Mouse (Mus musculus): Measurements from ENCODE around the gene Csf2ra.
A peak's percentile ranks its signal among the peaks of the same experiment; 100 is the strongest.
"Not testable (repeated sequence)": the region's sequence is repeated elsewhere in the genome, so short reads cannot be mapped to it uniquely, and the experiment has no call there.

The Csf2ra gene

DNA sequence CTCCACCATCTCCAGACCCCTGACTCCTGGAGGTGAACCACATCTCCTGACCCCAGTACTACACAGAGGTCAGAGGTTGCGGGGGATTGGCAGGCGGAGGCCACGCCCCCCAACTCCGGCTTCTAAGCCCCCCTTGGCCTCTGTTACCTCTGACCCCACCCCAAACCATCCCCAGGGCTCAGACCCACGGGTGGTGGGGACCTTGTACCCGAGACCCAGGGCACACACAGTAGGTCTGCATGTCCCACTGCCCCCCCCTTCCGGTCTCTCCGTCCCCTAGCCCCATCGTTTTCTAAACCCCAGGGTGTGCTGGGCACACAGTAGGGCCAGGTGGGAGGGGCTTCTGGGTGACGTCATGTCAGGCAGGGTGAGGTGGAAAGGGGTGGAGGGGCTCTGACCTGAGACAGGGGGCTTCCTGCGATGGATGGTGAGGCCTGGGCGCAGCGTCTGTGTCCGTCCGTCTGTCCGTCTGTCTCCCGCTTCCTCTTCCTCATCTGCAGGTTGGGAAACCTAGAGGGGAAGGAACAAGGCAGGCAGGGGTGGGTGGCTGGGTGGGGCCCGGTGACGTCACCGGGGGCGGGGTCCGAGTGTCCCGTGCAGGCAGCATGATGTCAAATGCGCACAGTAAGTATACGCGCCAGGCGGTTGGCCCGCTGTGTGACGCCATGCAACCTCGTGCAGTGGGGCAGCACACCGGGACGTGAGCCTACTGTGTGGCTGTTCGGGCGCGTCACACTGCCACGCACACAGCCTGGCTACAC, at the start of gene Csf2ra:
Gene Csf2ra (minus strand): TSS at position 489 of the 761 bp plus-strand sequence.
- DNase-seq: peak; percentile 14 to 34

DNA sequence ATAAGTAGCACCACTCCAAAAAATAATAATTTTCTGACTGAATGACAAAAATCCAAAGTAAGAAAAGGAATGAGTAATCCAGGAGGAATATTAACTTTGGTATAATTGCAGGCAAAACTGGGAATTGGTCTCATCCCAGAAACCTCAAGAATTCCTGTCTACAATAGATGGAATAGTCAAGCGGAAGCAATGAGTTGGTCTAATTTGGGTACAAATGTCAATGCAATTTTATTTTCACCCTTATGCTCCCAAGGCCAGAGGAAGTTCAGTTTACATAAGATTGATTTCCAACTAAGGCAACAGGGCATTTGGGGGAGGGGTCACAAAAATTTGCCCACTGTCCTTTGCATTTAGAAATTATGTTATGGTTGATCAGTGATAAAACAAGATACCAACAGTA, 47.2 kb upstream of the Csf2ra start:
- no peak for DNase-seq

DNA sequence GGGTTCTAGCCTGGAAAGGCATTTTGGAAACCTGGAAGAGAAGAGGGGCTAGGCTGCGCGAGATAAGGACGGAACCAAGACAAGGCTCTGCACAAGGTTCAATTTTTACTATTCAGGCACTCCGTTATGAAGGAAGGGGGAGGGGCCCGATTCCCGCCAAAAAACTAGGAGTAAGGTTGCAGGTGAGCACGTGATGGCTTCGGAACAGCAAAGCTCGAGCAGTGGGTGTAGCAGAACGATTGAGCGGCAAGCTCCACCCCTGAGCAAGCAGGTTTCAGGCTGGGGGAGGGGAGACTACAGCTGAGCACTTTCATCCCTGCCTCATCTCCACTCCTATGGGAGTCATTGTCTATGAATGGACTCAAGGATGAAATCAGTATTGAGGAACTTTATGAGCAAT, 40.9 kb upstream of the Csf2ra start:
- DNase-seq: not testable (repeated sequence)

DNA sequence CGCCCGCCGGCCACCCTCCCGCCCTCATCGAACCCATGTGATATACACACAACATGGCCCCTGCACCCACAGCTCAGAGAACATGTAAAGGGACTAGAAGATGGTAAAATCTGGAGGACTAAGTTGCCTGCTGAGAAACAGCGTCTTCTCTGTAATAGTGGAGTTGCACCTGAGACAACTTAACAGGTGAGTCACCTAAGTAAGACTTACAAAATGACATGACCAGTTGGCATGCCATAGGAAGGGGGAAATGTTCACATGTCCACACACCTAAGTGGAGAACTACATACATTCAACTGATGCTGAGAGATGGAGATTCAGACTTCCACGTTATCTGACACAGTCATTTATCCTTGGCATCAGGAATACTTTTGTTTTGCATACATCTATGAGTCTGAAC, 38.9 kb upstream of the Csf2ra start:
- no peak for DNase-seq

DNA sequence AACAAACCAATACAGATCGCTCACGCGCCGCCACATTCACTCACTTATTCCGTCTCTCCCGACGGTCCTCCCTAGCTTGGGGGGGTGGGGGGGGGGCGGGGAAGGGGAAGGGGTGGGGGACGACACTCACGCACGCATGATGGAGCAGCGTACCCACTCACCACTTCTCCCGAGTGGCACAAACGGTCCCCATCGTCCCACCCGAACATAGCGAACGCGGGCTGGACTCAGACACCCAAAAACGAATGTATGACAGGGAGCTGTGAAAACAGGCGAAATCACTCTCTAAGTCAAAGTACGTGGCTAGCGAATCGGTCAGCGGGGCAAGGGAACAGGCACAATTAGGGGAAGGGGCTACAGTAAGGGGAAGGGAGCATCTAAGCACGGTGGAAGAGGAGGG, 38.4 kb upstream of the Csf2ra start:
- peak; percentile 48 to 55 for DNase-seq

DNA sequence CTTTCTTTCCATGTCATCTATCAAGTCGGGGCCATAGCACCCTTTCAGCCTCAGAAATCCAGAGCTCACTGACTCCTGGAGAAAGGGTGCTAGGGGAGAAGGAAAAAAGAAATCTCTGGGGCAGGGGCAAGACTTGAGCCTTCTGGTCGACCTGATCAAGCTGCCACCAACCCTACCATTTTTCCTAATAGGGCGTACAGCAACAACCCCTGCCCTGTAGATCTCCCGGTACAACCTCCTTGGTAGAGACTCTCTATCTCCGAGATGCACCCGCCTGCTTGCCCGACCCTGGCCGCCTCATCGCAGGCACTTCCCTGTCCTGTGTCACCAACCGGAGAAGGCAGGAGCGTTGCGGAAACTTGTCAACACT, 38.0 kb upstream of the Csf2ra start:
- DNase-seq: peak; percentile 53 to 64

DNA sequence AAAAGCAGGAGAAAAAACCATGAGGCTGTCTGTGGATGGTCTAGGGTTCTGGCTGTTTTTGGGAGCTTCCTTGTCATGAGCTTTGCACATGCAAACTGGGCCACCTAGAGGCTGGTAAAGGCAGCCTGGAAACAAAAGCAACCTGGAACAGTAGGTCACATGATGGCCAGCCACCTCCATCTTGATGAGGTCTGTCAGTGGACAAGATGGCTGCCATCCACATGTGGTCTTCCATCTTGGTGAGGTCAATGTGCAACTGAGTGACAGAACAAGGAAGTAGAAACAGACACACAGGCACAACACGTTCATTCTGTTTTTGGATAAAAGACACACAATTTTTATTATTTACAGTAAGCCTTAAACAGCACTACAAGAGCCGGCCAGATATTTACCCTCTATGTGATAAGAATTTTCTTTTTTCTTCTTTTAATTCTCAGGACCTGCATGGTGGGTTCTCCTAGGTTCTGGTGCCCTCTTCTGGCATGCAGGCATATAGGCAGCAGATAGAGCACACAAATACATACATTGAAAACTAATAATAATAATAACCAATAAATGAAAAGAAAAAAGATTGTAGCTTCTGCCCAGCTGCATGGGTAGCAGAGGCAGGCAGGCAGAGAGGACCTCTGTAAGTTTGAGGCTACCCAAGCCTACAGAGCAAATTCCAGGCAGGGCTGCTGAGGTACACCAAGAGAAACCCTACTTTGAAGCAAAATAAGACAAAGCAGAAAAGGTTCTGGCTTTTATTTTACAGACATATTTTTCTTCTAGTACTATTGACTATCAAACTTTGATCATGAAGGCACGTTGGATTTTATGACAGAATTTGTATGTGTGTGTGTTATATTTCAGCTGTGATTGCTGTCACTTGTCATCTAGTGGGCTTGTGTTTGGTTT, 37.4 kb upstream of the Csf2ra start:
- peak; percentile 34 to 61 for DNase-seq

DNA sequence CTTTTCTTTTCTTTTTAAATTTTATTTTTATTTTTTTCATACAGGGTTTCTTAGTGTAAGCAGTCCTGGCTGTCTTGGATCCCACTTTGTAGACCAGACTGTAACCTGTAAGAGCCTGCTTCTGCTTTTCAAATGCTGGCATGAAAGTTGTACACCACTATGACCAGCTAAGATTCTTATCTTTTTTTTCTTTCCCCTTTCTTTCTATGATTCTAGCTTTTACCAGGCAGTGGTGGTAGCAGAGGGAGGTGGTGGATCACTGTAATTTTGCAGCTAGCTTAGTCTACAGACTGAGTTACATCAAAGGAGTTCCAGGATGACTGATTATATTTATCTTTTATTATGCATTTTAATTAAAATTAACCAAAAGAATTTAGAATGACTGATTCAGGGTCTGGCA, 36.7 kb upstream of the Csf2ra start:
- no peak for DNase-seq

DNA sequence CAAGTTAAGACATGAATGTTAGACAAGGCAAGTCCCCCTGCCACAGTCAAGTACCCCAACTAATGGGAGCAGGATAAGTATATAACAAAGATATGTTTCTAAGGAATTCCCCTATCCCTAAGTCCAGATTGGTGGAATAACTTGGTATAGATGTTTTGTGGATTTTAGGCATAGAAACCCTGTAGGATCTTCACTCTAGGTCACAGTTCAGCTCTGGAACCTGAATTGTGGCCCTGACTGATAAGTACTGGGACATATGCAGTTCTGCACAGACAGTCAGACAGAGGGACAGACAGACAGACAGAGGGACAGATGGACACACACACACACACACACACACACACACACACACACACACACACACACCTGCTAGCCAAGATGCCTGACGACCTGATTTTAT, 36.0 kb upstream of the Csf2ra start:
- no peak for DNase-seq

DNA sequence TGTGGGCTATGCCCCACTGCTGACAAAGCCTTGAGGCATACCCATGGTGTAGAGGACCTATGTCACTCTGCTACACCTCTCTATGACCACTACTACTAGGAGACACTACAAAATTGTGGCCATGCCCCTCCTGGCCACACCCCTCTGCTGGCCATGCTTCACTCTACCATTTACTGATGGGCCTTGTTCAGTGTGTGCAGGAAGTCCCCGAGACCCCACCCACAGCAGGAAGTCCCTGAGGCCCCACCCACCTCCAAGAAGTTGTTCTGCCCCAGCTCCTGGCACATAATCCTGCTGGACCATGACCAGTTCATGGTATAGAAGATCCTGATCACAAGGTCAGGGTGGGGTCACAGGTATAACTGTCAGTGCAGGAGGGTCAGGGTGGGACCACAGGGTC, 33.0 kb upstream of the Csf2ra start:
- no peak for DNase-seq

DNA sequence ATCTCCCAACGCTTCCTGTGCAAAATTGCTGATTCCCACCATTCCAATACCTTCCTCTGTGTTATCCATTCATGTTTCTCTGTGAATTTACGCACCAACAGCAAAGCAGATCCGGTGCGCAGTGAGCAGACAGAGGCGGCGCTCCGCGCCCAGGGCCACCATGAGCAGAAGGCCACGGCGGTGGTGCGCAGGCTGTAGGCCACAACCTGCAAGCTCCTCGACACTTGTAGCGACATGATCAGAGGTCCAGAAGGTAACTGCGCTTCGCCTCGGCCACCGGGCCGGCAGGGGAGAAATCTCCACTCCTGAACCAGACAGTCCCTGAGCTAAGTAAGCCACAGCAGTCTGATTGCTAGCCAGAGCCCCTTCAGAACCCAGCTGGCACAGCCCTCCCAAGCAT, 29.5 kb upstream of the Csf2ra start:
- DNase-seq: no peak

DNA sequence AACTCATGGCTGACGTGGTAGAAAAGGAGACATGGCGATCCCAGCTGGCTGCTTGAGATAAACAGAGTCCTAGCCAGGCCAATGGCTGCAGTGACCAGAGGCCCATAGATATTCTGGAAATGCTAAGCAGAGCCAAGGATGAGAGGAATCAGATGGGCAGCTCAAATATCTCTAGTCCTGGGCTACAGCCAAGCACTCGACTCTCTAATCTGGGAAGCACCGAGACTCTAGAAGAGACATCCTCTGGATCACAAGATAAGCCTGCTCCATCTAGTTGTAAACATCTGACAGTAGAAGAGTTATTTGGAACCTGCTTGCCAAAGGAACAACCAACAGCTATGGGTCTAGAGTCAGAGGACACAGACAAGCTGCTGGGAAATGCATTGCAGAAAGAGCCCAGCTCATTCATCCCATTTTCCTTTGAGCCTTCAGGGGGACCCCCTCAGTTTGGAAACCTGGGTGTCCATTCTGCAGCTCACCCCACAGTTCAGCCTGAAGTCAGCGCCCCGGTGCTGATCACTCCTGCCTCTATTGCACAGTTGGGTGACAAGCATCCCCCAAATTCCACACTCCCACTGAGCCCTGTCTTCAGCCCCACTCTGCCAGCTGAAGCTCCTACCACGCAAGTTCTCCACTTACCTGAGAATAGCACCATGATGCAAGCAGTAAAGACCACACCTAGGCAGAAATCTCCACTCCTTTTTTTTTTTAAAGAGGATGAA, 28.1 kb upstream of the Csf2ra start:
- no peak for DNase-seq

DNA sequence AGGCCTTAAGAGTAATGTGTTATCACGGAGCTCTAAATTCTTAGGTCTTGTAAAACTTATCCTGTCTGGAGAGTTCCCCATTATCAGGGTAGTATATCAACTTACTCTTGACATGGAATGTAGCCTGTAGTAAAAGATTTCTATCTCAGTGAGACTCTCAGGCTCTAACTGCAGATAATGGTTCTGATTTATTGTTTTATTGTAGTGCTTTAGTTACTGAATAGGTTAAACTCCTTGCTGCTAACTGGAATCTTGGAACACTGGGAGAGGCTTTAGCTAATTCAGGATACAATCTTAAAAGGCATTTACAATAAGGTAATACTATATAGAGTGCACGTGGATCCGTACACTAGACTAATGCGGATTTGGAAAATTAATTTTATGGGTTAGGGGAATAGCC, 19.1 kb upstream of the Csf2ra start:
- DNase-seq: not testable (repeated sequence)

DNA sequence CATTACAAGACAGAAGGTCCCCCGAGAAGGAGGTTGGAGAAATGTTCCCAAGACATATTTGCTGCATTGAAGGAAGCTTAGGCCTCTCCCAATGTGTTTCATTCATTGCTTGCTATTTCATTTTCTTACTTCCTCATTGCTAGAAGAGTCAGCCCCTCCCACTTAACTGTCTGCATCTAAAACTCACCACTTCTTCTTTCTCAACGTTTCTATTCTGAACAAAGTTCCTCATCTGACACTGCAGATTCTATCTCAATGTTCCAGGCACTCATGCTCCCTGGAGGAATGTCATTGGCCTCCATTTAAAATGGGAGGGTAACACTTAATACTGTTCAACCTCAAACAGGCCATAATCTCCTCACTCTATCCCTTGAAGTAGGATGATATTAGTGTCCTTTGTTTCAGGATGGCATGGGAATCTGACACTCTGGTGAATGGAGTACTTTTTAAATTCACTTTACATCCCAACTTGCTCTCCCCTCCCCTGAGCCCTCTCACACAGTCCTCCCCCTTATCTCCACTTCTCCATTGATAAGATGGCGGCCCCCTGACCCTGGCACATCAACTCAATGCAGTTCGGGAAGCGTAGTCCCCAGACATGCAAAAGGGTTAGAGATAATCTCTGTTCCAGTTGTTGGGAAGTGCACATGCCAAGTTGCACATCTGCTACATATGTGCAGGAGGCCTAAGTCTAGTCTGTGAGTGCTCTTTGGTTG, 16.6 kb upstream of the Csf2ra start:
- DNase-seq: no peak

DNA sequence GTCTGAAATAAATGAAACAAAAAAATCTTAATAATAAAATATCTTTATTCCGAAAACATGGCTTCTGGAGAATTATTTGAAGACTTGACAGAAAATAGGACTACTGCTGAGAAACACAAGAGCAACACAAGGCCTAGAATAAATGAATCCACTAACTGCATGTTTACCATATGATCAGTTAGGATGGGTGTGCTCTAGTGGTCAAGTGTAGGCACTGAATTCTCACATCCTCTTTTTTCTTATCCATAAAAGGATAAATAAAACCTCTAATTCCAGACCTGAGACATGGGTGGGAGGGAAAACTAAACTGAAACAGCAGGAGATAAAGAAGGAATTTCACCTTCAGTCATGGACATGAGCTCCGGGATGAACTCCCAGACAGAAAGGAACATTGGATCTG, 9.7 kb upstream of the Csf2ra start:
- no peak for DNase-seq

DNA sequence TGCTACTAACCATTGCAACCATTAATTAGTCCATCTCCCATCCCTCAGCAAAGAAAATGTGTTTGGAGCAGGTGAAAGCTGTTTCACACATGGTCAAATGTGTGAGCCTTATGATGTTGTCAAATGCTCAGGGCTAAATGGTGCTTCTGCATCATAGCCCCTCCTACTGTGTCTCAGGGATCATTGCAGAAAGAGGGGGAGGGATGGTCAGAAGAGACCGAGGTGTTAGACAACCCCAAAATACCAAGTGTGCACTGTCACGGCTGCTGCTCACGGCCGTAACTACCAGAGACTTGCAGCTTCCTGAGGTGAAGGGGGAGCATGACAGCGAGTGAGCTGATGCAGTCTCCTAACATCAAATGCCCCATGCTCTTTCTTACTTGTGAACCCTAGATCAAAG, 6.3 kb upstream of the Csf2ra start:
- DNase-seq: no peak

DNA sequence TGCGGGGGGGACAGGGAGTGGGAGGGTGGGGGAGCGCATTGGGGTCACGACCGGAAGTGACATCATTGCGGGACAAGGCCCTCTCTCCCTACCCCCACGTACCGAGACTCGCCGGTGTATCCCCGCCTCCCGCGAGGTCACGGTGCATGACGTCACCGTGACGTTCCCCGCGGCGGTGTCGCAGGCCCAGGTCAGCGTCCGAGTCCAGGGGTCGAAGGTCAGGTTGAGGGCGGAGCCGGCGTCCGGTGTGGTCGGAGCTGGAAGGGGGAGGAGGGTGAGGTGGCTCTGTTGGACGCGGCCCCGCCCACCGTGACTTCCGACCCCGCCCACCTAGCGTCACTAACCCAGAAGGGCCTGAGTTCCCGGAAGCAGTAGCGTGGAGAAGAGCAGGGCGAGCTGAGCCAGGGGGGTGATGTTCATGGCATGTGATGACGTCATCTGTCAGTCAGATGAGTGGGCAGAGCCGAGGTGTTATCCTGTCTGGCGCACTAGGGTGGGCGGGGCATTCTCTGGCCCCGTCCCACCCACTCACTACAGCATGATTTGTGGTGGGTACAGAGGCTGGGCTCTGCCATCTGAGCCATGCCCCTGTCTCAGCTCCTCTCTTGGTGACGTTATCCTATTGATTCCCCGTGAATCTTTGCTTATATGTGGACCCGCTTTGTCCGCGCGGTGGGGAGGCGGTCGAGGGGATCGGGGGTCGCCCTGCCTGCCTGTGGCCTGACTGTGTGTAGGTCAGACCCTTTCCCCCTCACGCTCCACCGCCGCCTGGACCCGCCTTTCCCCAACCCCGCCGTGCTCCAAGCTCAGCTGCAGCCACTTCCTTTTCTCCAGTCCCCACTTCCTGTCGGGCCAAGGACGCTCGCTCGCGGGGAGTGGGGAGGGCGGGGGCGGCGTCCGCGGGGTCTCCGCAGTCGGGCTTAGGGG, 1.0 kb downstream of the Csf2ra start:
- DNase-seq: peak in 1 of 2 experiments; percentile 87

DNA sequence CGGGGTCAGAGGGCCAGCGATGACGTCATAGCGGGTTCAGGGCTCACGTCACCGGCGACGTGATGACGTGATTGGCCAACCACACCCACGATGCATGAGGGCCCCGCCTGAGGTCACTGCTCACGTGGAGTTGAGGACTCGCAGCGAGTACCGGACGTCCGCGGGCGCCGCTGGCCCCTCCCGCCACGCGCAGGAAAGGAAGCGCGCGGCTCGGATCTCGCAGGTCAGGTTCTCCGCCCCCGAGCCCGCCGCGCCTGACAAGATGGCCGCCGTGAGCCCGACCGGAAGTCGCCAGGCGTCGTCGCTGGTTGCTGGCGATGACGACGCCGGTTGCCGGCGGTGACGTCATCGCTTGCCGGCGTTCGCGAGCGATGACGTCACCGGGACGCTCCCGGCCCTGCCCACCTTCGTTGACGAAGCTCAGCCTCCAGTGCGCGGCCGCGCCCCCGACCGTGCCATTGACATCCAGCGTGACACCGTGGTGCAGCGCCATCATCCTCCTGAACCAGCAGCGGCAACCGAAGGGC, 1.8 kb downstream of the Csf2ra start:
- DNase-seq: peak; percentile 83 to 86

DNA sequence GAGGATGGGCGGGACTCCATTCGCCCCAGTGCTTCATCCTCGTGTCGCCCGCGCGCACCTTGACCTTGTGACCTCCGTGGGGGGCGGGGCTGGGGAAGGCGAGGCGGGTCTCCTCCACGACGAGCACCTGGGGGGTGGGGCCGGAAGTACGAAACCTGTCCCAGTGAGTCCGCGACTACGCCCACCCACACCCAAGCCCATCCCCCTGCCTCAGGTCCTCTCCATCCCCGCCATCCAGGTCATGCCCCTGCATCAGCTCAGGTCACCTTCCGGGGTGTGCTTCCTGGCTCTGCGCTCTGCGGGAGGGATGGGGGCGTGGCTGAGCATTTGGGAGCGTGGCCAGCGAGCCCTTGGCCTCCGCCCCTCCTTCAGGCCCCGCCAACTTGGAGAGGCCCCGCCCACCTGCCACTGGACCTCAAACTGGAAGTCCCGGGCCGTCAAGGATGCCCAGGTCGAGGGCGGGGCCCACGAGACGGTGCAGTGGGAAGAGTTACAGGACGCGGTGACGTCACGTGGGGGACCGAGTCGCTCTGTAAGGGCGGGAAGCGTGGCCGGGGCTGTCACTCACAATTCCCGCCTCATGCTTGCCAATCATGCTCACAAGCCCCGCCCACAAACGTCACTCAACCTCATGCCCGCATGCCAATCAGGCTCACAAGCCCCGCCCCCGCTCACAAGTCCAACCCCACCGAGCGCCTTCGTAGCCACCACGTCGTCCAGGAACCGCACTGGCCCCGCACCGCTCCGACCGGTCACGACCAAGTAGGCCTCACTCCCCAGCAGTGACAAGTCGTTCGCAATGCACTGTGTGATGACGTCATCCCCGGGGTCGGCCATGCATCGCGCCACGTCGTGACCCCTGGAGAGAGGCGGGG, 2.5 kb downstream of the Csf2ra start:
- peak; percentile 75 to 84 for DNase-seq

All from cerebellum, postnatal 25 days (tissue).